Mouse (Mus musculus): ENCODE measurements around the gene Cpn1. TPM values are rescaled to one million over a fixed set of nuclear protein-coding genes. Genes with fewer than 3 reads are reported as not detected.

The Cpn1 gene
- total and polyA plus RNA-seq, 3 experiments = 0.13 to 1.0 (median 0.34) TPM

GRCm38 (mm10) chr19:44021502-44021901 is 35.1 kb upstream of the Cpn1 start:
- no peak overlapping the region for H3K9ac ChIP-seq (ENCODE audit: insufficient read depth, low read depth)
- H3K79me2 ChIP-seq (replicated peaks; ENCODE audit: control insufficient read depth, extremely low read depth, insufficient read depth, poor library complexity, severe bottlenecking) = no peaks in the 10 kb centered on the region
- H3K27ac ChIP-seq (ENCODE audit: insufficient read depth, low read depth) = no peak overlapping the region
- no peak for DNase-seq (ENCODE audit: extremely low read depth)
- no peaks in the 10 kb centered on the region for H3K36me3 ChIP-seq (replicated peaks in 1 of 2; ENCODE audit: control insufficient read depth in 1 of 2, insufficient read depth in 1 of 2, low read length in 1 of 2)
- dilution Hi-C loops (cut with MboI; ENCODE audit: extremely low pct_ligation_motif_present, extremely low pct_unique_long_range_greater_than_20kb, low sequenced_read_pairs) (no loop called here), in situ Hi-C loops (cut with MboI; ENCODE audit: low pct_ligation_motif_present, low pct_unique_long_range_greater_than_20kb, low sequenced_read_pairs) (no loop called here)
- TF ChIP-seq ZKSCAN1 (IDR thresholded peaks at IDR 0.05; ENCODE audit: borderline replicate concordance, low read depth, low read length) (no peak), MEF2A (IDR thresholded peaks at IDR 0.05; ENCODE audit: borderline replicate concordance, low read depth, low read length) (no peak), E2F4 (IDR thresholded peaks at IDR 0.05; ENCODE audit: insufficient replicate concordance, low read depth, low read length) (no peak), MYC (IDR thresholded peaks at IDR 0.05; ENCODE audit: low read depth, low read length) (no peak), CHD1 (IDR thresholded peaks at IDR 0.05; ENCODE audit: low read depth, low read length) (no peak), MXI1 (IDR thresholded peaks at IDR 0.05; ENCODE audit: low read depth, low read length) (no peak), NELFE (IDR thresholded peaks at IDR 0.05; ENCODE audit: low read depth, low read length) (no peak), EP300 (IDR thresholded peaks at IDR 0.05; ENCODE audit: low read length) (no peak), SIN3A (IDR thresholded peaks at IDR 0.05; ENCODE audit: low read length) (no peak), PAX5 (IDR thresholded peaks at IDR 0.05; ENCODE audit: low read length) (no peak), MAX (IDR thresholded peaks at IDR 0.05; ENCODE audit: low read length) (no peak), RAD21 (IDR thresholded peaks at IDR 0.05; ENCODE audit: low read depth, low read length) (no peak), RCOR1 (conservative IDR thresholded peaks at IDR 0.05; ENCODE audit: low read depth, low read length) (no peak), KAT2A (IDR thresholded peaks at IDR 0.05; ENCODE audit: insufficient replicate concordance, low read length) (no peak), NRF1 (IDR thresholded peaks at IDR 0.05; ENCODE audit: low read depth, low read length) (no peak), POLR2AphosphoS2 (IDR thresholded peaks at IDR 0.05; ENCODE audit: low read depth, low read length) (no peak)
- no peak overlapping the region for H3K4me3 ChIP-seq (replicated peaks in 1 of 3; ENCODE audit: low read depth in 2 of 3, low read length in 2 of 3, poor library complexity in 1 of 3)
- no peaks in the 10 kb centered on the region for H3K9me3 ChIP-seq (replicated peaks; ENCODE audit: low read length)
- peaks cover 0 to 2% of the 10 kb centered on the region in 2 experiments; a peak in 2 of 4 replicates for H3K4me1 ChIP-seq (ENCODE audit: control insufficient read depth in 1 of 2, insufficient read depth in 2 of 2)
- no peak overlapping the region for H3K4me2 ChIP-seq (ENCODE audit: insufficient read depth, low read depth, poor library complexity, severe bottlenecking)
- H3K27me3 ChIP-seq (replicated peaks) = no peaks in the 10 kb centered on the region

- H3K27me3 ChIP-seq (replicated peaks) = no peaks in the 10 kb centered on the region
- H3K9me3 ChIP-seq (replicated peaks; ENCODE audit: low read length) = no peaks in the 10 kb centered on the region
- H3K36me3 ChIP-seq (replicated peaks in 1 of 2; ENCODE audit: control insufficient read depth in 1 of 2, insufficient read depth in 1 of 2, low read length in 1 of 2) = no peaks in the 10 kb centered on the region
- H3K27ac ChIP-seq (ENCODE audit: insufficient read depth, low read depth) = no peak overlapping the region
- H3K79me2 ChIP-seq (replicated peaks; ENCODE audit: control insufficient read depth, extremely low read depth, insufficient read depth, poor library complexity, severe bottlenecking) = no peaks in the 10 kb centered on the region
- in situ Hi-C loops (cut with MboI; ENCODE audit: low pct_ligation_motif_present, low pct_unique_long_range_greater_than_20kb, low sequenced_read_pairs) = no loop called here
- H3K4me2 ChIP-seq (ENCODE audit: insufficient read depth, low read depth, poor library complexity, severe bottlenecking) = no peak overlapping the region
- dilution Hi-C loops (cut with MboI; ENCODE audit: extremely low pct_ligation_motif_present, extremely low pct_unique_long_range_greater_than_20kb, low sequenced_read_pairs) = no loop called here
- TF ChIP-seq CHD1 (IDR thresholded peaks at IDR 0.05; ENCODE audit: low read depth, low read length) = no peak
- no peak for TF ChIP-seq E2F4 (IDR thresholded peaks at IDR 0.05; ENCODE audit: insufficient replicate concordance, low read depth, low read length)
- no peak for TF ChIP-seq MXI1 (IDR thresholded peaks at IDR 0.05; ENCODE audit: low read depth, low read length)
- no peak for TF ChIP-seq IRF4 (IDR thresholded peaks at IDR 0.05; ENCODE audit: low read depth, low read length)
- TF ChIP-seq POLR2A (IDR thresholded peaks at IDR 0.05; ENCODE audit: low read depth, low read length) = no peak
- TF ChIP-seq CTCF (conservative IDR thresholded peaks at IDR 0.05 in 1 of 2, IDR thresholded peaks at IDR 0.05 in 1 of 2; ENCODE audit: low read depth in 2 of 2, low read length in 2 of 2) = no peak
- TF ChIP-seq JUN (IDR thresholded peaks at IDR 0.05; ENCODE audit: insufficient read depth, low read depth, low read length) = no peak
- no peak for TF ChIP-seq TCF12 (IDR thresholded peaks at IDR 0.05; ENCODE audit: low read depth, low read length)
- no peak for TF ChIP-seq SIN3A (IDR thresholded peaks at IDR 0.05; ENCODE audit: low read length)
- TF ChIP-seq ETS1 (conservative IDR thresholded peaks at IDR 0.05; ENCODE audit: low read depth, low read length) = no peak
- TF ChIP-seq ZKSCAN1 (IDR thresholded peaks at IDR 0.05; ENCODE audit: borderline replicate concordance, low read depth, low read length) = no peak
- no peak for TF ChIP-seq TBP (conservative IDR thresholded peaks at IDR 0.05; ENCODE audit: low read depth, low read length)
- TF ChIP-seq MEF2A (IDR thresholded peaks at IDR 0.05; ENCODE audit: borderline replicate concordance, low read depth, low read length) = no peak
- TF ChIP-seq ZC3H11A (IDR thresholded peaks at IDR 0.05; ENCODE audit: low read depth, low read length) = no peak
- no peak for TF ChIP-seq GABPA (IDR thresholded peaks at IDR 0.05; ENCODE audit: insufficient replicate concordance, low read depth, low read length)
- TF ChIP-seq ZMIZ1 (IDR thresholded peaks at IDR 0.05; ENCODE audit: low read depth, low read length) = no peak
- TF ChIP-seq POLR2AphosphoS2 (IDR thresholded peaks at IDR 0.05; ENCODE audit: low read depth, low read length) = no peak
- no peak for TF ChIP-seq BHLHE40 (IDR thresholded peaks at IDR 0.05; ENCODE audit: low read depth, low read length)
- TF ChIP-seq SMC3 (IDR thresholded peaks at IDR 0.05; ENCODE audit: low read depth, low read length) = no peak
- no peak for TF ChIP-seq KAT2A (IDR thresholded peaks at IDR 0.05; ENCODE audit: insufficient replicate concordance, low read length)
- H3K4me1 ChIP-seq (ENCODE audit: control insufficient read depth in 1 of 2, insufficient read depth in 2 of 2) = no peaks in the 10 kb centered on the region
- H3K4me3 ChIP-seq (replicated peaks in 1 of 3; ENCODE audit: low read depth in 2 of 3, low read length in 2 of 3, poor library complexity in 1 of 3) = no peak overlapping the region
- no peak overlapping the region for H3K9ac ChIP-seq (ENCODE audit: insufficient read depth, low read depth)
- no peak for DNase-seq (ENCODE audit: extremely low read depth)
These were observed 33.4 kb upstream of the Cpn1 start for GRCm38 (mm10) chr19:44019739-44020138.

All from CH12.LX (cell line).